Mouse (Mus musculus) kidney, postnatal 0 days (tissue): Measurements from ENCODE around the gene Rab7b. TPM values are rescaled to one million over a fixed set of nuclear protein-coding genes. Genes with fewer than 3 reads are reported as not detected.

Experiments
- ATAC-seq: fragments of 200-750 bp; cut with Nextera tagmentation; replicated peaks from 2 replicates; pipeline ENCODE4 v1.8.0; 2017; ENCODE audit warnings: low read depth, moderate number of reproducible peaks, moderate TSS enrichment, moderate library complexity; ENCODE audit not compliant: low FRiP score
- DNase-seq: peaks from one replicate; pipeline ENCODE4 v3.0.0-alpha.2; 2016; ENCODE audit warnings: low spot score
- H3K27ac ChIP-seq: fragments of 300-500 bp; sonication (generic); 2 replicates; pipeline ENCODE4 v1.5.1; 2014; ENCODE audit warnings: mild to moderate bottlenecking
- H3K27me3 ChIP-seq: fragments of 300-500 bp; sonication (generic); 2 replicates; pipeline ENCODE4 v1.6.1; 2014; ENCODE audit warnings: low read length, mixed read lengths; ENCODE audit not compliant: insufficient read depth
- H3K36me3 ChIP-seq: fragments of 300-500 bp; sonication (generic); 2 replicates; pipeline ENCODE4 v1.6.1; 2014; ENCODE audit warnings: low read length, mixed read lengths; ENCODE audit not compliant: insufficient read depth
- H3K4me1 ChIP-seq: fragments of 300-500 bp; sonication (generic); replicated peaks from 2 replicates; pipeline ENCODE4 v1.6.1; 2014; ENCODE audit warnings: antibody characterized with exemption, low read length, mixed read lengths; ENCODE audit not compliant: insufficient read depth
- H3K4me2 ChIP-seq: fragments of 300-500 bp; sonication (generic); 2 replicates; pipeline ENCODE4 v1.6.1; 2014; ENCODE audit warnings: mild to moderate bottlenecking, low read length, moderate library complexity, mixed read lengths
- H3K4me3 ChIP-seq: fragments of 300-500 bp; sonication (generic); replicated peaks from 2 replicates; pipeline ENCODE4 v1.5.1; 2014; ENCODE audit warnings: low read depth, low read length
- H3K9ac ChIP-seq: fragments of 300-500 bp; sonication (generic); 2 replicates; pipeline ENCODE4 v1.6.1; 2014; ENCODE audit warnings: low read depth, low read length
- H3K9me3 ChIP-seq: fragments of 300-500 bp; sonication (generic); replicated peaks from 2 replicates; pipeline ENCODE4 v1.6.1; 2016; ENCODE audit warnings: low read length, inconsistent platforms, mixed read lengths
- CTCF ChIP-seq: IDR thresholded peaks from 2 replicates; pipeline ENCODE4 v1.5.1; 2016; ENCODE audit warnings: antibody characterized with exemption, low read depth, mild to moderate bottlenecking, moderate library complexity
- WGBS: fragments of 180-500 bp; shearing (Covaris S2); extraction: QIAGEN DNeasy Blood & Tissue Kit; methylation state at CpG from one replicate; pipeline ENCODE4 v1.1.7; 2014; 5-methylcytosine and 5-hydroxymethylcytosine counted together
- polyA plus RNA-seq: library from polyadenylated mRNA; unstranded; fragments of >200 nt; fragmentation: Nextera tagmentation; extraction: Ambion mirVana; gene quantifications from 2 replicates; pipeline ENCODE4 v1.2.1, GENCODE M21; 2015

Gene Rab7b
- polyA plus RNA-seq, 1 experiment from 2014 or later, result 2.1 TPM

- ATAC-seq (no peak), DNase-seq (no peak)
- no peak overlapping the region for H3K27ac ChIP-seq
- no peak overlapping the region for H3K4me3 ChIP-seq
- H3K4me2 ChIP-seq, result no peak overlapping the region
- 95% methylated on average over 5 of the region's 5 CpGs for WGBS
- H3K9ac ChIP-seq, result no peak overlapping the region
- H3K36me3 ChIP-seq, result no peaks in the 10 kb centered on the region
- no peaks in the 10 kb centered on the region for H3K9me3 ChIP-seq
- no peaks in the 10 kb centered on the region for H3K27me3 ChIP-seq
- no peak for TF ChIP-seq CTCF
- H3K4me1 ChIP-seq, result no peaks in the 10 kb centered on the region
Measured at GRCm38 (mm10) chr1:131664136-131664535, 24.4 kb upstream of the Rab7b start.

DNA sequence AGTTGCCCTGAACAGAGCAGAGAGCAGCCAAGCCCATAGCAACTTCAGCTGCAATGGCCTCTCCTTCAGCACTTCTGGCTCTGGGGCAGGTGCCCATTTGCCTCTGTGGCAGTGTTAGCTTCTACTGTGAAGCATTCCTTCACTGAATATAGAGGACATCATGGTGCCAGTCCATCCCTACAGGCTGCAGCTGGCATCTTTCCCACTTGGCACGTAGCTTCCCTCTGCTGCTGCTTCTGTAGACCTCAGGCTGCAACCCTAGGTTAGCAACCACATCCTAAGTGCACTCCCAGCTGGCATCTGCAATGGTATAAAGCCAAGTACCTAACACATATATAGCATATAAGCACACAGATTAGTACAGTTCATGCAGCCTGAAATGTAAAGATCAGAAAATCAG lies 22.6 kb upstream of the Rab7b start:
- Histone ChIP-seq H3K36me3 (no peaks in the 10 kb centered on the region), H3K9ac (no peak overlapping the region), H3K27me3 (no peaks in the 10 kb centered on the region), H3K4me3 (no peak overlapping the region), H3K27ac (no peak overlapping the region), H3K9me3 (no peaks in the 10 kb centered on the region), H3K4me1 (no peaks in the 10 kb centered on the region), H3K4me2 (no peak overlapping the region)
- no peak for DNase-seq
- TF ChIP-seq CTCF, result no peak
- WGBS, result 80% methylated on average over 1 of the region's 1 CpGs
- ATAC-seq, result no peak

- TF ChIP-seq CTCF, result no peak
- H3K27me3 ChIP-seq, result no peaks in the 10 kb centered on the region
- H3K4me2 ChIP-seq, result no peak overlapping the region
- no peak for ATAC-seq
- WGBS, result 87% methylated on average over 8 of the region's 8 CpGs
- no peak overlapping the region for H3K9ac ChIP-seq
- no peak for DNase-seq
- H3K36me3 ChIP-seq, result no peaks in the 10 kb centered on the region
- no peak overlapping the region for H3K27ac ChIP-seq
- no peaks in the 10 kb centered on the region for H3K9me3 ChIP-seq
- H3K4me1 ChIP-seq, result no peaks in the 10 kb centered on the region
- no peak overlapping the region for H3K4me3 ChIP-seq
Measured at GRCm38 (mm10) chr1:131671113-131671512, 17.4 kb upstream of the Rab7b start.

DNA sequence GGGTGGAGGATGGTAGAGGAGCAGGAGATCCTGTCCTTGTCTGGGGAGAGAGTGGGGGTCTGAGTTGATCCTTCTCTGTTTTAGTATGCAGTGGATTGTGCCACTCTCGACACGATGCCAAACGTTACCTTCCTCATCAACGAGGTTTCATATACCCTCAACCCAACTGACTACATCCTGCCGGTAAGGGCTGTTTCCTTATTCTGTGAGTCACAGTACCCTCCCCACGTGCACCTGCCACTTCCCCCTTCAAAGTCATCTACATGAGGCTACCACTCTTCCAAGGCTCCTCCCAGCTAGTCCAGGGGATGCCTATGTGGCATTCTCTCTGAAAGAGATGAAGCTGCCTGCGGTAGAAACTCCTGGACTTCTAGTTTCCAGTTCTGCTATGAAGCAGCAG lies 16.1 kb upstream of the Rab7b start:
- DNase-seq (no peak), ATAC-seq (no peak)
- H3K4me1 ChIP-seq, result no peaks in the 10 kb centered on the region
- no peak overlapping the region for H3K27ac ChIP-seq
- H3K9me3 ChIP-seq, result no peaks in the 10 kb centered on the region
- no peaks in the 10 kb centered on the region for H3K36me3 ChIP-seq
- no peak overlapping the region for H3K4me3 ChIP-seq
- no peaks in the 10 kb centered on the region for H3K27me3 ChIP-seq
- H3K4me2 ChIP-seq, result no peak overlapping the region
- TF ChIP-seq CTCF, result no peak
- WGBS, result 82% methylated on average over 7 of the region's 7 CpGs
- no peak overlapping the region for H3K9ac ChIP-seq

DNA sequence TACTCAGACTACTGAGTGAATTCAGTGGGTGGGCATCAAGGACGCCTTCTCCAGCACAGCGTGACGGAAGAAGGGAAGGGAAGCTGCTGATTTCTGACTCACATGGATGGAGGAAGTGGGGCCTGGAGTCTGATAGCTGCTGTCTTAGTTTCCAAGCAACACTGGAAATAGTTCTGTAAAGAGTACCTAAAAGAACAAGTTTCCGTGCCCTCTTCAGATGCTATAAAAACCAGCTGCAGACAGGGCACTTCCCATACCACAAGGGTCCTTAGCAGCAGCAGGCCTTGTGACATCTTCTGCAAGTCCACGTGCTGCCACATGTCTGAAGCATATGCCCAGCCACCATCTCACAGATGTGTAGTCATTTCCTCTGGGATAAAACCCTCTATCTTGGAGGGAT lies 8.9 kb upstream of the Rab7b start:
- H3K4me3 ChIP-seq, result no peak overlapping the region
- H3K9ac ChIP-seq, result no peak overlapping the region
- no peaks in the 10 kb centered on the region for H3K9me3 ChIP-seq
- no peak overlapping the region for H3K27ac ChIP-seq
- DNase-seq (no peak), ATAC-seq (no peak)
- no peaks in the 10 kb centered on the region for H3K36me3 ChIP-seq
- no peaks in the 10 kb centered on the region for H3K27me3 ChIP-seq
- H3K4me2 ChIP-seq, result no peak overlapping the region
- no peak for TF ChIP-seq CTCF
- WGBS, result 81% methylated on average over 5 of the region's 5 CpGs
- H3K4me1 ChIP-seq, result no peaks in the 10 kb centered on the region

DNA sequence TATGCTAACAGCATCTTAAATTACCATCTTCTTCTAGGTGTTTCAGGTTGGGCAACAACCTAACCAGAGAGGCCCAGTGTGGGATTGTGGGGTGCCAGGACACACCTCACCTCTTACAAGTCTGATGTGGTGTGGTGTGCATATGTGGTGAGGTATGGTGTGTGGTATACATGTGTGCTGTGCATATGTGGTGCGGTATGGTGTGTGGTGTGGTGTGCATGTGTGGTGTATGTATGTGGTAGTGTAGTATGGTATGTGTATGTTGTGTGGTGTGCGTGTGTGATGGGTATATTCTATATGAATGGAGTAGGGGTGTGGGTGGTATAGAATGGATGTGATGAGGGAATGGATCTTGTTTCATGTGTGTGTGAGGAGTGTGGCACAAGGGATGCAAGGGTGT lies 756 bp upstream of the Rab7b start:
- H3K4me3 ChIP-seq, result no peak overlapping the region
- 97% methylated on average over 2 of the region's 2 CpGs for WGBS
- H3K27me3 ChIP-seq, result no peaks in the 10 kb centered on the region
- H3K4me2 ChIP-seq, result no peak overlapping the region
- H3K9me3 ChIP-seq, result no peaks in the 10 kb centered on the region
- ATAC-seq (no peak), DNase-seq (no peak)
- H3K4me1 ChIP-seq, result no peaks in the 10 kb centered on the region
- no peak overlapping the region for H3K9ac ChIP-seq
- H3K27ac ChIP-seq, result no peak overlapping the region
- no peaks in the 10 kb centered on the region for H3K36me3 ChIP-seq
- no peak for TF ChIP-seq CTCF

DNA sequence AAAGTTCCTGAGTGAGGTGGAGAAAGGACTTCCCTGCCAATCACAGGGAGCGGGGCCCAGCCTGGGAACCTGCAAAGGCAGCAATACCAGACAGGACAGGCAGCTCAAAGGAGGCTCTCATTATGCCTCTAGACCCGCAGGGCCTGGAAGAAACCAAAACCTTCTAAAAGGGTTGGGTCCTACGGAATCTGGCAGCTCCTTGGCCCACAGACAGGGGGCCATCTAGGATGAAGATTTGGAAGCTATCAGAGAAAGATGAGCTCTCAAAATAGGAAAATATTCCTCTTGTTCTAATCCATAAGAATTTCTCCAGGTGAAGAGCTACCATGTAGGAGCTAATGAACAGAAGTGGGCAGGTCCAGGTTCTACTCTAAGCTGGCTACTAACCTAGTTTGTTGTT lies 521 bp downstream of the Rab7b start:
- DNase-seq (no peak), ATAC-seq (no peak)
- H3K27me3 ChIP-seq, result no peaks in the 10 kb centered on the region
- no peak for TF ChIP-seq CTCF
- no peak overlapping the region for H3K9ac ChIP-seq
- WGBS, result 81% methylated on average over 3 of the region's 3 CpGs
- no peak overlapping the region for H3K4me3 ChIP-seq
- no peaks in the 10 kb centered on the region for H3K4me1 ChIP-seq
- H3K9me3 ChIP-seq, result no peaks in the 10 kb centered on the region
- peak overlapping the region; percentile 21; the same call in 1 of the 2 replicates for H3K4me2 ChIP-seq
- H3K36me3 ChIP-seq, result no peaks in the 10 kb centered on the region
- H3K27ac ChIP-seq, result no peak overlapping the region
